Mouse (Mus musculus) ZHBTc4 (cell line): ENCODE measurements around the gene Rhox4f.
"Not testable (repeated sequence)": the region's sequence is repeated elsewhere in the genome, so short reads cannot be mapped to it uniquely, and the experiment has no call there.

Source experiments
- DNase-seq: peaks from one replicate; pipeline ENCODE4 v3.0.0-alpha.2; 2011; ENCODE audit warnings: low read depth, low spot score

Rhox4f gene

GRCm38 (mm10) chrX:37607604-37608003 lies at the start of gene Rhox4f:
Gene Rhox4f, minus strand, starts transcription at chrX:37607704.
- not testable (repeated sequence) for DNase-seq

GRCm38 (mm10) chrX:37651227-37651626 lies 43.7 kb upstream of the Rhox4f start, which contains the start of gene Rhox4g:
Gene Rhox4g, minus strand, starts transcription at chrX:37651327.
- not testable (repeated sequence) for DNase-seq

GRCm38 (mm10) chrX:37643370-37643769 lies 35.9 kb upstream of the Rhox4f start, which contains the start of gene Rhox2g:
Gene Rhox2g, minus strand, starts transcription at chrX:37643470.
- DNase-seq: not testable (repeated sequence)

GRCm38 (mm10) chrX:37628512-37628911 lies 21.0 kb upstream of the Rhox4f start, which contains the start of gene Rhox3g:
Gene Rhox3g, minus strand, starts transcription at chrX:37628612.
- DNase-seq: not testable (repeated sequence)

GRCm38 (mm10) chrX:37580692-37581091 lies 26.8 kb downstream of the Rhox4f start, which contains the start of gene Rhox3f:
Gene Rhox3f, plus strand, starts transcription at chrX:37580992.
- not testable (repeated sequence) for DNase-seq

GRCm38 (mm10) chrX:37572638-37573037 lies 34.9 kb downstream of the Rhox4f start:
- DNase-seq: not testable (repeated sequence)

GRCm38 (mm10) chrX:37571105-37571504 lies 36.4 kb downstream of the Rhox4f start, which contains the start of gene Rhox2f:
Gene Rhox2f, plus strand, starts transcription at chrX:37571405.
- not testable (repeated sequence) for DNase-seq

- DNase-seq: not testable (repeated sequence)
Observed at GRCm38 (mm10) chrX:37557112-37557511, 50.4 kb downstream of the Rhox4f start, which contains the start of gene Rhox4e. Gene Rhox4e, plus strand, starts transcription at chrX:37557412.
